Mouse (Mus musculus): Measurements from ENCODE around the gene Cct8. TPM values are rescaled to one million over a fixed set of nuclear protein-coding genes. Genes with fewer than 3 reads are reported as not detected.
A peak's percentile ranks its signal among the peaks of the same experiment; 100 is the strongest.

Cct8 gene
- polyA plus RNA-seq, 1 experiment from 2014 or later: 691 TPM

DNA sequence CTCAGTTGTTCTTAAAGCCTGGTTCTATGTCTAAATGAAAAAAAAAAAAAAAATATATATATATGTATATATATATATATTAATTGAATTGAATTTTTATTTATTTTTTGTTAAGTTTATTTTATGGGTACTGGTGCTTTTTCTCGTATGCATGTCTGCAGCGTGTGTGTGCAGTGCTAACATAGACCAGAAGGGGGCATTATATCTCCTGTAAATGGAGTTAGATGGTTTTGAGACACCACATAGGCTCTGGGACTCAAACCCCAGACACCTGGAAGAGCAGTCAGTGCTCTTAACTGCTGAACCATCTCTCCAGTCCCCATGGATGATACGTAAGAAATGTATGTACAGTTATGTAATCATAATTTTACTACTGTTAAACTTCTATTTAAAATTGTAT, 36.9 kb downstream of the Cct8 start:
- no peak overlapping the region for H3K4me3 ChIP-seq (ENCODE audit: low read depth, low read length)
- H3K36me3 ChIP-seq (ENCODE audit: control insufficient read depth, insufficient read depth, low read length): peaks cover 11% of the 10 kb centered on the region
- H3K27ac ChIP-seq (replicated peaks; ENCODE audit: low read depth, low read length): no peak overlapping the region
- no peaks in the 10 kb centered on the region for H3K27me3 ChIP-seq (ENCODE audit: control insufficient read depth, insufficient read depth, low read length)
- H3K9me3 ChIP-seq (ENCODE audit: control insufficient read depth, low read length): no peaks in the 10 kb centered on the region
- DNase-seq (ENCODE audit: low spot score) (no peak), ATAC-seq (ENCODE audit: insufficient number of reproducible peaks, low FRiP score, low TSS enrichment, low read depth) (no peak)
- H3K4me2 ChIP-seq (ENCODE audit: low read depth, severe bottlenecking): no peak overlapping the region
- 0 out of 2 replicates have a peak, but pooled peaks cover 2% of the 10 kb centered on the region for H3K4me1 ChIP-seq (ENCODE audit: control insufficient read depth, insufficient read depth, low read length)
- H3K9ac ChIP-seq (ENCODE audit: low read length): no peak overlapping the region
- WGBS: 91% methylated on average over 3 of the region's 3 CpGs

DNA sequence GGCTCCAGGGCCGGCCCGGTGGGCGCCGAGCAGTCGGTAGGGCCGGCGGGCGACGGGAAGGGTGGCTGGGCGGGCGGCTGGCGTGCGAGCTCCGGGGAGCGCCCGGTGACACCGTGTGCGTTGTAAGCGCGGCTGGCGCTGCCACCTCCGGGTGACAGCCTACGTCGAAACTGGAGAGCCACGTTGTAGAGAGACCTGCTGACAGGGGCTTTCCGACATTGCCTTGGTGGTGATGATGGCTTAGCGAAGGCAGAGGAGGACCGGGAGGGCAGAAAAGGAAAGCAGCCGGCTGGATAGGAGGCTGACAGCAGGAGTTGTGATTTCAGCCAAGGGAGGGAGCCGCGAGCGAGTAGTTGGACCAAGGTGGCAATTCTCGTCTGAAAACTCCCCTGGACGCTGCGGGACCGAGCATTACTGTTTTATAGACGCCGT, 40.5 kb downstream of the Cct8 start:
- Histone ChIP-seq H3K9ac (ENCODE audit: low read length) (peak overlapping the region; percentile 83), H3K9me3 (ENCODE audit: control insufficient read depth, low read length) (no peaks in the 10 kb centered on the region), H3K4me1 (ENCODE audit: control insufficient read depth, insufficient read depth, low read length) (0 out of 2 replicates have a peak, but pooled peaks cover 2% of the 10 kb centered on the region), H3K36me3 (ENCODE audit: control insufficient read depth, insufficient read depth, low read length) (peaks cover 4% of the 10 kb centered on the region; the same call in 1 of the 2 replicates), H3K27me3 (ENCODE audit: control insufficient read depth, insufficient read depth, low read length) (no peaks in the 10 kb centered on the region), H3K4me2 (ENCODE audit: low read depth, severe bottlenecking) (peak overlapping the region; percentile 63), H3K4me3 (ENCODE audit: low read depth, low read length) (peak overlapping the region; percentile 97), H3K27ac (replicated peaks; ENCODE audit: low read depth, low read length) (peak overlapping the region; percentile 36; the same call in 1 of the 2 replicates)
- under 1% methylated on average over 38 of the region's 38 CpGs for WGBS
- ATAC-seq (ENCODE audit: insufficient number of reproducible peaks, low FRiP score, low TSS enrichment, low read depth) (no peak), DNase-seq (ENCODE audit: low spot score) (peak; percentile 49)

DNA sequence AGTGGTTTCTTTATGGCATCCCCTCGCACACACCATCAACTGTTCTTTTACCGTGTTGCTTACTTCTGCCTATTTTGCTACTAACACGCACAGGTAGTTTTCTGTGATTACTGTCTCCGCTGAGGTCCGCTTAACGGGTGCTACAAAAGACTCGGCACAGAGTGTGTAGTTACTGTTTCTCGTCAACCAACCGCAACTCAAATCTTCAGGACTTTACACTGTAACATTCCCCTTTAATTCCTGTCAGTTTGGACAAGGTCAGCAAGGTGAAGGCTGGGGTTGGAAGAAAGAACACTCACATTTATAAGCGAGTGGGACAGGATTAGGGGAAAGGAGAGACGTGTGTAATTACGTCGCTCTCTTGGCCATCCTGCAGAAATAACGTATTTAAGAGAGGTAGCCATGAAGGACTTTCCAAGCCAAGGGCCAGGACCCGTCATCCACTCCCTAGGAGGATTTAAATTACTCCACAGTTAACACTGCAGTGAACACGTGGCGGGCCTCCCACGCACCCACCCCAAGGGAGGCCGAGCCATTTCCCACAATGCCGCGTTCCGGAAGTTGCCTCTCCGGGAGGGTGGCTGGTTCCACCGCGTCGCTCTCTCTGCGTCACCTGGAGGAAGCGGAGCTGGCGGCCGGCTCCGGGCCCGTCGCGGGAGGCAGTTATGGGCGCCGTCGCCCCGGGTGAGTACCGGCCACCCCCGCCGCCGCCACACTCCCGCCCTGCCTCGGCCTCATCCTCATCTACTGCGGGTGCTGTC, 41.1 kb downstream of the Cct8 start, which contains the start of gene Usp16:
TSS of gene Usp16 (plus strand) at position 285 of the 761 bp plus-strand sequence.
- Histone ChIP-seq H3K9ac (ENCODE audit: low read length) (peak within 1 kb of the TSS; percentile 83), H3K27ac (replicated peaks; ENCODE audit: low read depth, low read length) (peak within 1 kb of the TSS; percentile 36; the same call in 1 of the 2 replicates), H3K9me3 (ENCODE audit: control insufficient read depth, low read length) (no peaks in the 10 kb centered on the region), H3K36me3 (ENCODE audit: control insufficient read depth, insufficient read depth, low read length) (peaks cover 2% of the 10 kb centered on the region; the same call in 1 of the 2 replicates), H3K4me3 (ENCODE audit: low read depth, low read length) (peak within 1 kb of the TSS; percentile 97), H3K27me3 (ENCODE audit: control insufficient read depth, insufficient read depth, low read length) (no peaks in the 10 kb centered on the region), H3K4me2 (ENCODE audit: low read depth, severe bottlenecking) (peak within 1 kb of the TSS; percentile 63), H3K4me1 (ENCODE audit: control insufficient read depth, insufficient read depth, low read length) (0 out of 2 replicates have a peak, but pooled peaks cover 2% of the 10 kb centered on the region)
- ATAC-seq (ENCODE audit: insufficient number of reproducible peaks, low FRiP score, low TSS enrichment, low read depth) (peak; percentile 91), DNase-seq (ENCODE audit: low spot score) (peak; percentile 94)
- 8% methylated on average over 45 of the region's 45 CpGs for WGBS

DNA sequence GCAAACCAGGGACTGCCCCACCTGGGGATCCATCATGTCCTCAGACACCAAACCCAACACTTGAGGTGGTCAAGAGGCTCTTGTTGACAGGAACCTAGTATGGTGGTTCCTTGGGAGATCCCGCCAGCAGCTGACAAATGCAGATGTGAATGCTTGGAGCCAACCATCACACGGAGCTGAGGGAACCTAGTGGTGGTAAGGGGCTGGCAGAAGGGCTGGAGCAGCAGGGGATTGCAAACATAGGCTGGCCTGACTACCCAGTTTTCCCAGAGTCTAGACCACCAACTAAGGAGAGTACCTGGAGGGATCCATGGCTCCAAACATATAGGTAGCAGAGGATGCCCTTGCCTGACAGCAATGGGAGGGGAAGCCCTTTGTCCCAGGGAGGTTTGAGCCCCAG, 42.4 kb downstream of the Cct8 start:
- H3K4me1 ChIP-seq (ENCODE audit: control insufficient read depth, insufficient read depth, low read length): 0 out of 2 replicates have a peak, but pooled peaks cover 2% of the 10 kb centered on the region
- no peak overlapping the region for H3K27ac ChIP-seq (replicated peaks; ENCODE audit: low read depth, low read length)
- no peaks in the 10 kb centered on the region for H3K36me3 ChIP-seq (ENCODE audit: control insufficient read depth, insufficient read depth, low read length)
- no peaks in the 10 kb centered on the region for H3K27me3 ChIP-seq (ENCODE audit: control insufficient read depth, insufficient read depth, low read length)
- no peak for ATAC-seq (ENCODE audit: insufficient number of reproducible peaks, low FRiP score, low TSS enrichment, low read depth)
- WGBS: 76% methylated on average over 2 of the region's 2 CpGs
- H3K9ac ChIP-seq (ENCODE audit: low read length): no peak overlapping the region
- H3K4me2 ChIP-seq (ENCODE audit: low read depth, severe bottlenecking): no peak overlapping the region
- no peak for DNase-seq (ENCODE audit: low spot score)
- H3K4me3 ChIP-seq (ENCODE audit: low read depth, low read length): no peak overlapping the region
- H3K9me3 ChIP-seq (ENCODE audit: control insufficient read depth, low read length): no peaks in the 10 kb centered on the region

DNA sequence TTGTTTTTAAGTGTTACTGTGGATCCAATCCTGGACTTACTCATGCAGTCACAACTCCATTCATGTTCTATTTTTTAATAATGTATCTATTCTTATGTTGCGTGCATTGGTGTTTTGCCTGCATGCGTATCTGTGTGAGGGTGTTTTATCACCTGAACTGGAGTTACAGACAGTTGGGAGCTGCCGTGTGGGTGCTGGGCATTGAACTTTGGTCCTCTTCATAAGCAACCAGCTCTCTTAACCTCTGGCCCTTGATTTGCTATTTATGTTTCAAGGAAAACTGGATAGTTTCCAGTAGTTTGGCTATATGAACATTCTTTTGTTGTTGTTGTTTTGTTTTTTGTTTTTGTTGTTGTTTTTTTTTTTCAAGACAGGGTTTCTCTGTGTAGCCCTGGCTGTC, 50.1 kb downstream of the Cct8 start:
- Histone ChIP-seq H3K4me2 (ENCODE audit: low read depth, severe bottlenecking) (no peak overlapping the region), H3K9me3 (ENCODE audit: control insufficient read depth, low read length) (no peaks in the 10 kb centered on the region), H3K4me1 (ENCODE audit: control insufficient read depth, insufficient read depth, low read length) (no peaks in the 10 kb centered on the region), H3K27ac (replicated peaks; ENCODE audit: low read depth, low read length) (no peak overlapping the region), H3K27me3 (ENCODE audit: control insufficient read depth, insufficient read depth, low read length) (no peaks in the 10 kb centered on the region), H3K36me3 (ENCODE audit: control insufficient read depth, insufficient read depth, low read length) (no peaks in the 10 kb centered on the region), H3K9ac (ENCODE audit: low read length) (no peak overlapping the region), H3K4me3 (ENCODE audit: low read depth, low read length) (no peak overlapping the region)
- 97% methylated on average over 3 of the region's 3 CpGs for WGBS
- ATAC-seq (ENCODE audit: insufficient number of reproducible peaks, low FRiP score, low TSS enrichment, low read depth) (no peak), DNase-seq (ENCODE audit: low spot score) (no peak)

DNA sequence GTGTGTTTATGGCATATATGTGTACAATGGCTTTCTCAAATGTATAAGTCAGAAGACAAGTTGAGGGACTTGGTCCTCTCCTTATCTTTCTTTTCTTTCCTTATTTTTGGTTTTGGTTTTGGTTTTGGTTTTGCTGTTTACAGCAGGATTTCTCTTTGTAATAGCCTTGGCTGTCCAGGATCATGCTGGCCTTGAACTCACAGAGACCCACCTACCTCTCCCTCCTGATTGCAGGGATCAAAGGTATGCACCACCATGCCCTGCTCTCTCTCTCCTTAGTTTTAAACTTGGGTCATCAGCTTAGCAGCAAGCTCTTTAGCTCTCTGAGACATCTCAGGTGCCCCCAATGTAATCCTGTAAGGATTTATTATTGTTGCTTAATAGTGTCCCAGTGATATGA, 50.6 kb downstream of the Cct8 start:
- H3K27me3 ChIP-seq (ENCODE audit: control insufficient read depth, insufficient read depth, low read length): no peaks in the 10 kb centered on the region
- no peaks in the 10 kb centered on the region for H3K36me3 ChIP-seq (ENCODE audit: control insufficient read depth, insufficient read depth, low read length)
- no peaks in the 10 kb centered on the region for H3K9me3 ChIP-seq (ENCODE audit: control insufficient read depth, low read length)
- no peak for DNase-seq (ENCODE audit: low spot score)
- no peak overlapping the region for H3K4me3 ChIP-seq (ENCODE audit: low read depth, low read length)
- no peak for ATAC-seq (ENCODE audit: insufficient number of reproducible peaks, low FRiP score, low TSS enrichment, low read depth)
- no peak overlapping the region for H3K27ac ChIP-seq (replicated peaks; ENCODE audit: low read depth, low read length)
- H3K4me2 ChIP-seq (ENCODE audit: low read depth, severe bottlenecking): no peak overlapping the region
- no peaks in the 10 kb centered on the region for H3K4me1 ChIP-seq (ENCODE audit: control insufficient read depth, insufficient read depth, low read length)
- H3K9ac ChIP-seq (ENCODE audit: low read length): no peak overlapping the region

DNA sequence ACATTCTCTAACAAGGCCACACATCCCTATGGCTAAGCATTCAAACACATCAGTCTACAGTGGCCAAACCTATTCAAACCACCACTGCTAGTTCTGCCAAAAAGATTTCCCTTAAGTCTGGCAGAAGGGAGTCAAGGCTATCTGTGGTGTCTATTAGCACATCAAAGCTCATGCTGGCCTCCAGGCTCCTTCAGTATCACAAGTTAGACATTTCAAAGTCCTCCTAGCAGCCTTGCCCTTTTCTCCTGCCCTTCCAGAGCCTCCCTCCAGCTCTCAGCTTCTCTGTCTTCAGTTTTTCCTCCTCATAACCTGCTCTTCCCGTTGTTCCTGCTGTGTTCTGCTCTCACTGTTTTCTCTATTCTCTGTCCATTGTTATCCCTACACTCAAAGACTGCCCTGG, 51.6 kb downstream of the Cct8 start:
- ATAC-seq (ENCODE audit: insufficient number of reproducible peaks, low FRiP score, low TSS enrichment, low read depth): no peak
- no peak overlapping the region for H3K9ac ChIP-seq (ENCODE audit: low read length)
- WGBS: 44% methylated on average over 1 of the region's 1 CpGs

DNA sequence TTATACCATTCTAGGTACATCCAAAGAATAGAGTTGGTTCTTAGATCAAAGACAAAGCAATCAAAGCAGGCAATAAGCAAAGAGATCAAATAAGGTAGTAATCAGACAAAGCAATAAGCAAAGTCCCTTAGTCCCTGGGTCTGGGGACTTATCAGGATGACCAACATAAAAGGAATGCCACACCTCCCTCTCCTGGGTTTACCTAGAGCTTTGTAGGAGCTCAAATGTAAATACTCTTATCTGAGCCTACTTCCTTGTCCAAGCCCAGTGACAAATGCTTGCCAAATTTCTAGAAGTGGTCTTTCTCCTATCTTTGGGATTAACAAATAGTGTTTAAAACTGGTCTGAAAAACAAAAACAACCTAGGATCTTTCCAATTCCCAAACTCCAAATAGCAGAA, 52.4 kb downstream of the Cct8 start:
- Histone ChIP-seq H3K36me3 (ENCODE audit: control insufficient read depth, insufficient read depth, low read length) (no peaks in the 10 kb centered on the region), H3K9ac (ENCODE audit: low read length) (no peak overlapping the region), H3K27ac (replicated peaks; ENCODE audit: low read depth, low read length) (no peak overlapping the region), H3K9me3 (ENCODE audit: control insufficient read depth, low read length) (no peaks in the 10 kb centered on the region), H3K4me1 (ENCODE audit: control insufficient read depth, insufficient read depth, low read length) (no peaks in the 10 kb centered on the region), H3K27me3 (ENCODE audit: control insufficient read depth, insufficient read depth, low read length) (no peaks in the 10 kb centered on the region), H3K4me3 (ENCODE audit: low read depth, low read length) (no peak overlapping the region), H3K4me2 (ENCODE audit: low read depth, severe bottlenecking) (no peak overlapping the region)
- DNase-seq (ENCODE audit: low spot score) (no peak), ATAC-seq (ENCODE audit: insufficient number of reproducible peaks, low FRiP score, low TSS enrichment, low read depth) (no peak)

More for the DNA sequence above, 51.6 kb downstream of the Cct8 start:
- Histone ChIP-seq H3K4me1 (ENCODE audit: control insufficient read depth, insufficient read depth, low read length) (no peaks in the 10 kb centered on the region), H3K27me3 (ENCODE audit: control insufficient read depth, insufficient read depth, low read length) (no peaks in the 10 kb centered on the region), H3K36me3 (ENCODE audit: control insufficient read depth, insufficient read depth, low read length) (no peaks in the 10 kb centered on the region), H3K4me2 (ENCODE audit: low read depth, severe bottlenecking) (no peak overlapping the region), H3K27ac (replicated peaks; ENCODE audit: low read depth, low read length) (no peak overlapping the region), H3K9me3 (ENCODE audit: control insufficient read depth, low read length) (no peaks in the 10 kb centered on the region), H3K4me3 (ENCODE audit: low read depth, low read length) (no peak overlapping the region)
- no peak for DNase-seq (ENCODE audit: low spot score)
